Mouse (Mus musculus): Measurements from ENCODE around the gene Nedd9. TPM values are rescaled to one million over a fixed set of nuclear protein-coding genes. Genes with fewer than 3 reads are reported as not detected.

Gene Nedd9
- polyA plus RNA-seq, 1 experiment from 2014 or later = 20.4 TPM

DNA sequence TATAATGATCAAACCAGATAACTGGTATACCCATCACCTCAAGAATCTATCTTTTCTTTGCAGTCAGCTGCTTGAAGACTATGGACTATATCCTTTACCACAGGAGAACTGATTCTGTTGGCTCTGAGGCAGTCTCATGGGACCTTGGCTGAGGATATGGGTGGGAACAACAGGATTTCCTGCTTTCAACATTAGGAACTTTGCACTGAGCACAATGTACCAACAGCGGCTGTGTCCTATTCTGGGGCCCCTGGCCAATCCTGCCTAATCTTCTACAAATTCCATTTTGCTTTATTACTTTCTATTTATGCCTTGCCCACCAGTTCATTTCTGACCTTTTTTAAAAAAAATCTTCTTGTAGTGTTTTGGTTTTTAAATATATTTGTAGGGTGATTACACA lies 21.0 kb downstream of the Nedd9 start:
- H3K4me1 ChIP-seq = no peaks in the 10 kb centered on the region
- H3K9ac ChIP-seq = no peak overlapping the region
- no peaks in the 10 kb centered on the region for H3K27me3 ChIP-seq
- 91% methylated on average over 1 of the region's 1 CpGs for WGBS
- no peak overlapping the region for H3K4me2 ChIP-seq
- no peak overlapping the region for H3K4me3 ChIP-seq (replicated peaks)
- no peaks in the 10 kb centered on the region for H3K36me3 ChIP-seq (replicated peaks)
- H3K9me3 ChIP-seq = no peaks in the 10 kb centered on the region
- H3K27ac ChIP-seq = no peak overlapping the region
- no peak for ATAC-seq (ENCODE audit: low FRiP score)

DNA sequence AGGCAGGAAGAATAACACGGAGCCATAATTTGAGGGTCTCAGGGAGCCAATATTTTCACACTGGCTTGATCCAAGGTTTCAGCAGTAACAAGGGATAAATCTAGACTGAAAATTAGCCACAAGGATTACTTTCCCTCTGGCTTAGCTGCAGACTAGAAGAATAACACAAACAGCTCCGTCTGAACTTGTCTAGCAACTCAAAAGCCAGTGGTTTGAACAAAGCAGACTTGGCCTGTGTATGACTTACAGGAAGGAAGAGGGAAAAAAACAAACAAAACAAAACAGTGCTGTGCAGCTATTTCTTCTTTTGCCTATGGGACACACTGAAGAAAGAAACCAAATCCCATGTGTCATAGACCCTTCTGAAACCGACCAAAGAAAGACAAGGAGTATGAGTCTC lies 25.7 kb downstream of the Nedd9 start:
- no peaks in the 10 kb centered on the region for H3K9me3 ChIP-seq
- ATAC-seq (ENCODE audit: low FRiP score) = no peak
- no peaks in the 10 kb centered on the region for H3K27me3 ChIP-seq
- H3K4me1 ChIP-seq = peaks cover 7% of the 10 kb centered on the region
- no peaks in the 10 kb centered on the region for H3K36me3 ChIP-seq (replicated peaks)
- 77% methylated on average over 3 of the region's 3 CpGs for WGBS
- H3K27ac ChIP-seq = no peak overlapping the region
- no peak overlapping the region for H3K4me3 ChIP-seq (replicated peaks)
- H3K9ac ChIP-seq = no peak overlapping the region
- H3K4me2 ChIP-seq = no peak overlapping the region

DNA sequence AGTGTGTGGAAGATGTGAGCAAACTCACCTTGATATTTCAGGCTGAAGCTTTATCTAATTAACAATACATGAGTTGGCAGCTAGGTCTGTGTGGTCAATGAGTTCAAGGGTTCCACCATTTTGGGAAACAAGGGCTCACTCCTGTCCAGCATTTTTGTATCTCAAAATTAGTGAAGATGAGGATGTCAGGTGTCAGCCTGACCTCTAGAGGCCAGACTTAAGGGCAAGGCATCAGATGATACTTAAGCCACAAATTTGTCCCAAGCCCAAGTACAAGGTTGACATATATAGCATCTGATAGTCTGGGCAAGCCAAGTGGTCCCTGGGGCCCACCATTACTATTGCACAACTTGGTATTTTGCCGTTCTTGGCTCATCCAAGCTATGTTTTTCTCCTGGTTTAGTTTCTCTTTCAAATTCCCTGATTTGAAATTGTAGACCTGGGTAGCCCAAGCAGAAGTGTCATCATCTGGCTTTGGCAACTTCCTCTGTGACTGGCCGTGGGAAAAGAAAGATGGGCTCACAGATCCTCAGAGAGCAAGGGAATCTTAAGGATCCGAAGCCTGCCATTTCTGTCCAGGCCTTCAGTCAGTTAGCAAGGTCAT lies 27.4 kb downstream of the Nedd9 start:
- Histone ChIP-seq H3K27ac (no peak overlapping the region), H3K9ac (no peak overlapping the region), H3K36me3 (replicated peaks) (no peaks in the 10 kb centered on the region), H3K4me1 (peaks cover 10% of the 10 kb centered on the region), H3K4me2 (no peak overlapping the region), H3K4me3 (replicated peaks) (no peak overlapping the region), H3K9me3 (no peaks in the 10 kb centered on the region), H3K27me3 (no peaks in the 10 kb centered on the region)
- ATAC-seq (ENCODE audit: low FRiP score) = no peak
- 88% methylated on average over 3 of the region's 3 CpGs for WGBS

DNA sequence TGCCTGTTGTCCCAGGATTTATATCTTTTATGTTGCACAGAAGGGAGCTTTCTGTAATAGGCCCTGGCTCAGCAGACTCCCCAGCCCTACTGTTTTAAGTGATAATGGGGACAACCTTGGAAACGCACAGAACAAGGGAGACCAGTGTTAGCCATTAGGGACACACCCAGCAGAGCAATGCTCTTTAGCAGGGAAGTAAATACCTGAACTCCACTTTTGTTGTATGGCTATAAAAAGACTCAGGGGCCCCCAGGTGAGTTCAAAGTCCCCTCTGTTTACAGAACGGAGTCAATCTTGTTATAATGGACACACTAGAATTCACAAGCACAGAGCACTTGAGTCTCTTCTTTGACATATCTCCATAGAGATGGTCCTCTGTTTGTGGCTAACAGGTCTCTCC lies 28.5 kb downstream of the Nedd9 start:
- WGBS = 59% methylated on average over 2 of the region's 2 CpGs
- no peaks in the 10 kb centered on the region for H3K27me3 ChIP-seq
- H3K9ac ChIP-seq = no peak overlapping the region
- no peak overlapping the region for H3K4me2 ChIP-seq
- no peaks in the 10 kb centered on the region for H3K36me3 ChIP-seq (replicated peaks)
- peaks cover 10% of the 10 kb centered on the region for H3K4me1 ChIP-seq
- no peak for ATAC-seq (ENCODE audit: low FRiP score)
- no peak overlapping the region for H3K27ac ChIP-seq
- no peak overlapping the region for H3K4me3 ChIP-seq (replicated peaks)
- H3K9me3 ChIP-seq = no peaks in the 10 kb centered on the region

DNA sequence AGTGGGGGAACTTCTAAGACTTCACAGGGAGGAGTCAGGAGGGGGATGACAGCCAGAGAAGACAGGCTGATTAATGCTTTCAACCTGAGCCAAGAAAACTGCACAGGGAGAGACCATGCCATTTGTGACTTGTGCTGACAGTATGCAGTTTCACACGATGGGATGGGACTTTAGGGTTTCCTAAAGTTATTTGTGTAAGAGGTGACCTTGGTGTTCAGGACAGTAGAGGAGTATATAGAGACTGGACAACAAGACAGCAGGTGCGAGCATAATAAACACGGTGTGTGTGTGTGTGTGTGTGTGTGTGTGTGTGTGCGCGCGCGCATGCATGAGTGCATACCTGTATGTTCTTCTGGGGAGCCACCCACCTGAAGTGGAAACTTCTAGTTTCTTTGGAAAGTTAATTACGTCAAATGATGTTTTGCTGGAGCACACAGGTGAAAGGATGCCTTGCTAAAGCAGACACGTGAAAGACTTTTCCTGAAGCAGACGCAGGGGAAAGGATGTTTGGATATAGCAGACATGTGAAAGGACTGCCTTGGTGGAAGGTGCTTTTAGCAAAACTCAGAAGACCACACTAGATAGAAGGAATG lies 29.3 kb downstream of the Nedd9 start:
- Histone ChIP-seq H3K4me2 (no peak overlapping the region), H3K36me3 (replicated peaks) (no peaks in the 10 kb centered on the region), H3K27ac (no peak overlapping the region), H3K4me3 (replicated peaks) (no peak overlapping the region), H3K4me1 (peaks cover 10% of the 10 kb centered on the region), H3K27me3 (0 out of 2 replicates have a peak, but pooled peaks cover 3% of the 10 kb centered on the region), H3K9ac (no peak overlapping the region), H3K9me3 (no peaks in the 10 kb centered on the region)
- 90% methylated on average over 10 of the region's 10 CpGs for WGBS
- ATAC-seq (ENCODE audit: low FRiP score) = no peak

DNA sequence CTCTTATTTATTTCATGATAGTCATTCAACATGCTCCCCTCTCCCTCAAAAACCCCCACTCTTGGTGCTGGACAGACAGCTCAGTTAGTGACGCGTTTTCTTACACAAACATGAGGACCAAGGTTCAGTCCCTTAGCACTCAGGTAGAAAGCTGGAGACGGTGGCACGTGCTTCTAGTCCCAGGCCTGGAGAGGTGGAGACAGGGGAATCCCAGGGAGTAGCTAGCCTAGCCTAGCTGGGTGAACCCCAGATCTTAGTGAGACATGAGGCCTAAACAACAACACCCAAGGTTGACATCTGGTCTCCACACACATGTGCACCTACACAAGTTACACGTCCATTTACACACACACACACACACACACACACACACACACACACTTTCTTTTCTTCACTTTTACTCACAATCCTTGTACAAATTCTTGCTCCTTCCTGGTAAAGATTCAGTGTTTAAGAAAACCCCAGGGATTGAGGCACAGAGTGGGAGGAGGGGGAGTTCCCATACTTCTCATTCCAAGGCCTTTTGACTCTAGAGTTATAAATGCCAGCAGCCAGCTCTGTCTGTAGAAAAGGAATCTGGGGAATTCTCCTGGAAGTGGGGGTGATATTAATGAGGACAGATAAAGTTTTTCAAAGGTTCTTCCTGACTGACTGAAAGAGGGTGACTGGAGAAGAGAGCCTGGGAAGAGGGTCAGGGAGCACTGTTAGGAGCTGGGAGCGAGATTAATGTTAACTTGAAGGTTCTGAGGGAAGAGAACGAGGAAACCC lies 29.9 kb downstream of the Nedd9 start:
- no peak overlapping the region; the same call in 1 of the 2 replicates for H3K9ac ChIP-seq
- H3K27me3 ChIP-seq = 0 out of 2 replicates have a peak, but pooled peaks cover 3% of the 10 kb centered on the region
- no peaks in the 10 kb centered on the region for H3K9me3 ChIP-seq
- no peaks in the 10 kb centered on the region for H3K36me3 ChIP-seq (replicated peaks)
- 70% methylated on average over 7 of the region's 7 CpGs for WGBS
- peaks cover 10% of the 10 kb centered on the region for H3K4me1 ChIP-seq
- H3K4me3 ChIP-seq (replicated peaks) = no peak overlapping the region
- H3K27ac ChIP-seq = no peak overlapping the region
- ATAC-seq (ENCODE audit: low FRiP score) = no peak
- no peak overlapping the region for H3K4me2 ChIP-seq

DNA sequence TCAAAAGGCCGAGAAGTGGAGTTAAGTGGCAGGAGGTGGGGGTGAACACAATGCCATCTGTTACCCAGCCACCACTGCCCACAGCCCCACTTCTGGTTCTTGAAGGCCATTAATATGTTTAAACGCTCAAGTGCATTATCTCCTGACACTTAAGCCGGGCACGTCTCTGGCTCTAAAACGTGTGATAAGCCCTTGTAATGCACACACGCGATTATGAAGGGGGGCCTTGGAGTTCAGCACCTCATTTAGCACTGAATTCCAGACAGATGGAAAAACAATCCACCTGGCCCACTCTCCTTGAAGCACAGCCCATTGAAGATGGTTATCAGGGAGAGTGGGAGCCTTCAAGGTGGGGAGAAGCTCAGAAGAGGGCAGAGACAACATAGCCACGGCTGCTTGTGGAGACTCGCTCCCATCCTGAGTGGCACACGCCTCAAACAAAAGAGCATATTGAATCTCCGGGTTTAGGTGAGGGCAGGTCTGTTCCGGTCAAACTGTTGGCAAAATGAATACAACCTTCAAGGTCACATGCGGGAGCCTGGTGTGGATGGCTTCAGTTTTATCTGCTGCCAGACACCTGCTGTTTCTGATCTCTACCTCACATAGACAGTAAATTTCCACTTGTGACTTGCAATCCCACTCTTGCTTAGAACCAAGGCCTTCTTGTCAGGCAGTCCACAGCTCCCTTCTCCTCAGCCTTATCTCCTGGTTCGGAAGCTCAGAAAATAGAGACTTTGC lies 30.7 kb downstream of the Nedd9 start:
- Histone ChIP-seq H3K9ac (no peak overlapping the region), H3K4me1 (peaks cover 10% of the 10 kb centered on the region), H3K27ac (no peak overlapping the region), H3K36me3 (replicated peaks) (no peaks in the 10 kb centered on the region), H3K27me3 (0 out of 2 replicates have a peak, but pooled peaks cover 3% of the 10 kb centered on the region), H3K9me3 (no peaks in the 10 kb centered on the region), H3K4me3 (replicated peaks) (no peak overlapping the region), H3K4me2 (no peak overlapping the region)
- ATAC-seq (ENCODE audit: low FRiP score) = no peak
- 75% methylated on average over 14 of the region's 14 CpGs for WGBS

DNA sequence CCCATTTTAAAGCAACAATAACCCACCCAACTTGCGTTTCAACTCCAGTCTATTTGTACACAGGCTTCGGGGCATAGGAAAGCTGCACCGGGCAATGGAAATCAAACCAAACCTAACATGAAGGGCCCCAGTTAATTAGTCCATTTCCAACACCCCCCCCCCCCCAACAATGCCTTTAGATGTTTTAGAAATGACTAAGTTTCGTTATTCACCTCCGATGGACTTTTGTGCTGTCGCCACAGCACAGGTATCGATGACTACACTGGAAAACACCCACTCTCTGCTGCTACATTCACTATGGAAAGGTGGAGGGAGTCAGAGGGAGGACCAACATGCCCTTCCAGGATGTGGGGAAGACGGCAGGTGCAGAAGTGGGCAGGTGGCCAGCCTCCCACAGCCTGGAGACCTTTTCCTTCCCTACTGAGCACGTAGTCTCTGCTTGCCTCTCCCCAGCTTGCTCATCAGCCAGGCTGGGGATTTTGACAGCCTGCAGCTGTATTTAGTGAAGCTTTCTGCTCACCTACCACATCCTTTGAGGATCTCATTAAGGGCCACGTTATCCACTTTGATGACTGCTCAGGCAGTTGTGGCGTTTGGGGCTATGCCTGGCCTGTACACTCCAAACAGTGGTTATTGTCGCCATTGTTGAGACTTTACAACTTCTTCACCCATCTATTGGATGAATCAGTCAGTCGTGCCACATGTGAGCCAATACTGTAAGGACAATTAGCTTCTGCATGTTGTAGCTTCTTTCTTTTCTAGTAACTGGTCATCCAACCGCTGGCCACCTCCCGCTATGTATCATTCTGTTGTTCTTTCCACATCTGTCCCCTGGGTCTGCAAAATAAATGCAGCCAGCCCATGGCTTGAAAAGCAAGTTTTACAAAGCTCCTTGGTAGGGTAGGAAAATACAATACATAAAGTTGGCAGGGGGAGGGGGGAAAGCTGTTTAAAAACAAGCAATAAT lies 33.7 kb downstream of the Nedd9 start:
- Histone ChIP-seq H3K36me3 (replicated peaks) (no peaks in the 10 kb centered on the region), H3K27ac (no peak overlapping the region), H3K9me3 (no peaks in the 10 kb centered on the region), H3K4me1 (peaks cover 13% of the 10 kb centered on the region), H3K27me3 (0 out of 2 replicates have a peak, but pooled peaks cover 5% of the 10 kb centered on the region), H3K9ac (no peak overlapping the region), H3K4me3 (replicated peaks) (no peak overlapping the region), H3K4me2 (no peak overlapping the region)
- 82% methylated on average over 15 of the region's 15 CpGs for WGBS
- no peak for ATAC-seq (ENCODE audit: low FRiP score)

DNA sequence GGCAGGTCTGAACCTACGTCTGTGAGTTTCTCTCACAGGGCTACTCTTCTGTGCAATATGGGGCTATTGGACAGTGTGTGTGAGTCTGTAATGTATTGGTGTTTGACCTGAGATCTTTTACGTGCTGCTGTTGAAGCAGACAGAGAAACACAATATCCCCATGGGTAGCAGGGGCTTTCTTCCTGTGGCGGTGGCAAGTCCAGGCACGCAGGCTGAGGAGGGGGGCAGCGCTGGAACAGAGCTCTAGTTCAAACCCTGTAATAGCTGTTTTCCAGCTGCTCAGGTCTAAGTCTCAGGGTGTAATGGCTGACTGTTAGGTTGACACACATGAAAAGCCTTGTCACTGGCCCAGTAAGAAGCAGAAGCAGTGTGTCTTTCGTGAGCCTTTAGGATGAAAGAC lies 36.3 kb downstream of the Nedd9 start:
- no peak overlapping the region for H3K4me2 ChIP-seq
- no peak for ATAC-seq (ENCODE audit: low FRiP score)
- H3K9ac ChIP-seq = no peak overlapping the region

DNA sequence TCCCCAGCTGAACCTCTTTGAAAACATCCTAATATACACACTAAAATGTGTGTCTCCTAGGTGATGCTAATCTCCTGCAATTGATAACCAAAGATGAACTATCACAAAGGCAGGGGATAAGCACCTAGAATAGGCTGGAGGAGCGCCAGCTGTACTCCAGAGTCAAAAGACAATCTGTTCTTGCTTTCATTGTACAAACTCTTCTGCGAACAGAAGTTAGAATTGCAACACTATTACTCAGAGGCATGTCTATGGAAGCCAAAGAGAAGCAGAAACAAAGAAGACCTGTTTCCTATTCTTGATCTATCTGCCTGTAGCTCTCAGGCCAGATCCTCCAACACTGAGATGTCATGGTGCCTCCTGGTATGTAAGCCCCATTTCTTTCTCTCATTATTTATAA lies 38.0 kb downstream of the Nedd9 start:
- WGBS = 68% methylated on average over 2 of the region's 2 CpGs
- Histone ChIP-seq H3K4me3 (replicated peaks) (no peak overlapping the region), H3K4me1 (peaks cover 3% of the 10 kb centered on the region), H3K9me3 (no peaks in the 10 kb centered on the region), H3K27me3 (0 out of 2 replicates have a peak, but pooled peaks cover 5% of the 10 kb centered on the region), H3K27ac (no peak overlapping the region), H3K4me2 (no peak overlapping the region), H3K36me3 (replicated peaks) (no peaks in the 10 kb centered on the region), H3K9ac (no peak overlapping the region)
- ATAC-seq (ENCODE audit: low FRiP score) = no peak

More for the DNA sequence above, 36.3 kb downstream of the Nedd9 start:
- Histone ChIP-seq H3K4me1 (peaks cover 3% of the 10 kb centered on the region), H3K4me3 (replicated peaks) (no peak overlapping the region), H3K36me3 (replicated peaks) (no peaks in the 10 kb centered on the region), H3K27me3 (0 out of 2 replicates have a peak, but pooled peaks cover 5% of the 10 kb centered on the region), H3K27ac (no peak overlapping the region), H3K9me3 (no peaks in the 10 kb centered on the region)
- WGBS = 85% methylated on average over 6 of the region's 6 CpGs

DNA sequence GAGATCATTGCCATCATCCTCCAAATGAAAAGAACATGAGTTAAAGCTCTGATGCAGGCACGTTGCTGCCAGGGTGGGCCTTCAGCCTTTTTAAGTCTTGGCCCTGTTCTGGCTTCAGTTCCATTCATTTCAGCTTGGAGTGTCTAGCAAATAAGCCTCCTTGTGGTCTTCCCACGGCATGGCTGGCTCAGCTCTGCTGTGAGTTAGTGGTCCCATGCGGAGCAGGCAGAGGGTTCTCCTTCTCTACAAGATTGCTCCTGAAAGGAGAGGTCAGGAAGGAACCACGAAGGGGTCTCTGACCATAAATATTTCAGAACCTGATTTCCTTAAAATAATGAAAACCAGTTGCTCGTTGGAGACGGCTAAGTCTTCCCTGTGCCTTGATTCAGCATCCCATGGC lies 40.0 kb downstream of the Nedd9 start:
- 74% methylated on average over 6 of the region's 6 CpGs for WGBS
- H3K9ac ChIP-seq = no peak overlapping the region
- H3K9me3 ChIP-seq = no peaks in the 10 kb centered on the region
- no peak overlapping the region for H3K4me3 ChIP-seq (replicated peaks)
- 0 out of 2 replicates have a peak, but pooled peaks cover 2% of the 10 kb centered on the region for H3K27me3 ChIP-seq
- peaks cover 12% of the 10 kb centered on the region for H3K4me1 ChIP-seq
- H3K27ac ChIP-seq = no peak overlapping the region
- no peaks in the 10 kb centered on the region for H3K36me3 ChIP-seq (replicated peaks)
- H3K4me2 ChIP-seq = no peak overlapping the region
- ATAC-seq (ENCODE audit: low FRiP score) = no peak
